Mouse (Mus musculus): ENCODE measurements around the gene Crtc1.

- no peak for TF ChIP-seq HCFC1 (IDR thresholded peaks at IDR 0.05; ENCODE audit: borderline replicate concordance, insufficient read depth, low read length)
- no peak for TF ChIP-seq ZNF384 (IDR thresholded peaks at IDR 0.05; ENCODE audit: low read depth, low read length)
- TF ChIP-seq ZC3H11A (IDR thresholded peaks at IDR 0.05; ENCODE audit: borderline replicate concordance, low read depth, low read length): no peak
- TF ChIP-seq CHD2 (IDR thresholded peaks at IDR 0.05; ENCODE audit: low read depth, low read length): no peak
- no peak for TF ChIP-seq MAFK (IDR thresholded peaks at IDR 0.05; ENCODE audit: insufficient read depth, low read depth, low read length)
These were observed 29.9 kb downstream of the Crtc1 start for GRCm38 (mm10) chr8:70409455-70409871.
